ENCODE assay signal across 32 mouse cellular contexts in genomic region chr8:22164431-22164830, GRCm38 (mm10). TPM values are rescaled to one million over a fixed set of nuclear protein-coding genes. Genes with fewer than 3 reads are reported as not detected.
"Had no signal": no experiment of that assay in that cellular context is flagged by ENCODE, and none has a peak within 500 bp of the region (broad histone marks: within the 10 kb centered on the region; RNA-seq: fewer than 3 reads in every experiment).

No protein-coding gene starts in this region.

- DNase-seq: gastrocnemius, adult 2 months; gastrocnemius, postnatal 10 days; gastrocnemius, postnatal 25 days; heart, postnatal 10 days; heart, postnatal 4 days; kidney, adult 18-20 months; kidney, adult 8-10 months; kidney, postnatal 10 days; kidney, postnatal 25 days; kidney, postnatal 4 days; liver; liver, embryonic 13.5 days had no signal

- H3K4me3 ChIP-seq: heart, embryonic 12.5 days; hindbrain, embryonic 10.5 days; hindbrain, embryonic 12.5 days; intestine, embryonic 15.5 days; layer of hippocampus, adult 2 months; left cerebral cortex, adult 2 months; limb, embryonic 12.5 days; liver, embryonic 13.5 days; liver, embryonic 15.5 days had no signal

- H3K9me3 ChIP-seq: heart, embryonic 12.5 days; hindbrain, embryonic 10.5 days; hindbrain, embryonic 12.5 days; intestine, embryonic 15.5 days; limb, embryonic 10.5 days; limb, embryonic 12.5 days; liver, embryonic 13.5 days; liver, embryonic 15.5 days had no signal

- H3K4me2 ChIP-seq: hindbrain, embryonic 12.5 days; hindbrain, embryonic 14.5 days; limb, embryonic 12.5 days; liver, embryonic 11.5 days had no signal

- H3K27me3 ChIP-seq: heart, embryonic 12.5 days; hindbrain, embryonic 12.5 days; intestine, embryonic 15.5 days; limb, embryonic 12.5 days; liver, embryonic 13.5 days; liver, embryonic 15.5 days had no signal

- H3K9ac ChIP-seq: heart, embryonic 12.5 days; hindbrain, embryonic 12.5 days; hindbrain, embryonic 14.5 days; intestine, embryonic 15.5 days; limb, embryonic 12.5 days; liver, embryonic 13.5 days; liver, embryonic 15.5 days had no signal

- H3K27ac ChIP-seq: hindbrain, embryonic 10.5 days; hindbrain, embryonic 12.5 days; hindbrain, embryonic 14.5 days; intestine, embryonic 15.5 days; layer of hippocampus, adult 2 months; left cerebral cortex, adult 2 months; limb, embryonic 10.5 days; limb, embryonic 12.5 days; liver, embryonic 13.5 days; liver, embryonic 15.5 days had no signal

- ATAC-seq: hindbrain, embryonic 16.5 days; inflammation-experienced regulatory T-cells, adult 6 months; intestine, embryonic 15.5 days; intestine, postnatal 0 days had no signal

RNA-seq across cellular contexts. Expression of gene Ckap2, which starts 21.2 kb away (rescaled TPM):
- total RNA-seq: gastrocnemius, adult 2 months had no signal

RNA-seq across cellular contexts. Expression of gene Nek5, which starts 39.6 kb away (rescaled TPM):
- total RNA-seq: gastrocnemius, postnatal 10 days; gastrocnemius, postnatal 4 days; granulocyte monocyte progenitor cell, adult 5-6 weeks; heart, adult 8-10 months; heart, postnatal 10 days; heart, postnatal 25 days; heart, postnatal 4 days; left cerebral cortex, adult 2 months; left cerebral cortex, postnatal 36 days had no signal
- polyA plus RNA-seq: kidney, embryonic 14.5 days; limb, embryonic 10.5 days; liver, embryonic 11.5 days; liver, embryonic 13.5 days had no signal
